Mouse (Mus musculus) olfactory bulb, adult 2 months (tissue): ENCODE results near the gene Iqcj.

Experiments
- CTCF ChIP-seq: fragments of 200-500 bp; IDR thresholded peaks from 2 replicates; pipeline ENCODE4 v1.5.1; 2012; ENCODE audit warnings: low read depth, mild to moderate bottlenecking, low read length, moderate library complexity; ENCODE audit not compliant: insufficient read depth
- POLR2A ChIP-seq: fragments of 200-500 bp; IDR thresholded peaks from 2 replicates; pipeline ENCODE4 v1.6.1; 2012; ENCODE audit warnings: mild to moderate bottlenecking, low read depth, low read length, moderate library complexity; ENCODE audit not compliant: insufficient read depth

GRCm38 (mm10) chr3:67980006-67980405, 88.0 kb downstream of the Iqcj start:
- no peak for TF ChIP-seq POLR2A
- no peak for TF ChIP-seq CTCF
